Mouse (Mus musculus) cortical plate, adult 2 months (tissue): ENCODE measurements around the gene Lctl.

Source experiments
- CTCF ChIP-seq: fragments of 200-500 bp; IDR thresholded peaks from 2 replicates; pipeline ENCODE4 v1.5.1; 2011; ENCODE audit warnings: mild to moderate bottlenecking, control low read depth, low read length; ENCODE audit not compliant: insufficient read depth; ENCODE audit errors: extremely low read depth
- POLR2A ChIP-seq: fragments of 200-500 bp; IDR thresholded peaks from 2 replicates; pipeline ENCODE4 v1.6.1; 2011; ENCODE audit warnings: mild to moderate bottlenecking, low read length, control low read depth; ENCODE audit not compliant: insufficient read depth; ENCODE audit errors: extremely low read depth

DNA sequence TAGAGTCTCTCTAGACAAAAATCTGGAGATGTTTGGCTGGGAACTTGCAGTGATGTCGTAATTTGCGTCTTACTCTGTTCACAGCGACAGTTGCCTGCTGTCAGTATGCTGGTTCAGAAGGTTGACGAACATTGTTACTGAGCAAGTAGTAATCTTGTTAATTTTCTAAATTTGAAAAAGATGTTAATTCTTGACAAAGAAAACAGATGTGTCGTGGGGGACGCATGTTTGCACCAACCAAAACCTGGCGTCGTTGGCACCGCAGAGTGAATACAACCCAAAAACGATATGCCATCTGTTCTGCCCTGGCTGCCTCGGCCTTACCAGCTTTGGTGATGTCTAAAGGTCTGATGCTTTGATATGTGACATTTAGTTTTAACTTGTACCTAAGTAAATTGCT is 58.4 kb downstream of the Lctl start:
- TF ChIP-seq POLR2A (no peak), CTCF (no peak)
